Mouse (Mus musculus): ENCODE results near the gene Pkig.
"Not testable (repeated sequence)": the region's sequence is repeated elsewhere in the genome, so short reads cannot be mapped to it uniquely, and the experiment has no call there.

Pkig gene

DNA sequence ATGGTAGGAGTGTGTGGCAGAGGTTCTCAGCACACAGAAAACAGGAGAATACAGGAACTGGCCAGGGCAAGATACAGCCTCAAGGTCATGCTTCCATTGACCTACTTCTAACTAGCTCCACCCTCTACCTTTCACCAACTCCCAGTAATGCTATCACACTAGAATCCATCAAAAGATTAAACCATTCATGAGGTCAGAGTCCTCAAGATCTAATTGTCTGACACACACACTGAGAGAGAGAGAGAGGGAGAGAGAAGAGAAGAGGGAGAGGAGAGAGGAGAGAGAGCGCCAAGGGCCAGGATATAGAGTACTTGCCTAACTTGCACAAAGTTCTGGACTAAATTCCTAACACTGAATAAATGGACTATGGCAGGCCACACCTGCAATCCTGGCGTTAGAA lies 24.2 kb downstream of the Pkig start:
- no peak for DNase-seq (ENCODE audit: low read depth, low spot score)

GRCm38 (mm10) chr2:163685287-163685686 lies 27.1 kb downstream of the Pkig start:
- no peak for DNase-seq (ENCODE audit: low read depth, low spot score)

DNA sequence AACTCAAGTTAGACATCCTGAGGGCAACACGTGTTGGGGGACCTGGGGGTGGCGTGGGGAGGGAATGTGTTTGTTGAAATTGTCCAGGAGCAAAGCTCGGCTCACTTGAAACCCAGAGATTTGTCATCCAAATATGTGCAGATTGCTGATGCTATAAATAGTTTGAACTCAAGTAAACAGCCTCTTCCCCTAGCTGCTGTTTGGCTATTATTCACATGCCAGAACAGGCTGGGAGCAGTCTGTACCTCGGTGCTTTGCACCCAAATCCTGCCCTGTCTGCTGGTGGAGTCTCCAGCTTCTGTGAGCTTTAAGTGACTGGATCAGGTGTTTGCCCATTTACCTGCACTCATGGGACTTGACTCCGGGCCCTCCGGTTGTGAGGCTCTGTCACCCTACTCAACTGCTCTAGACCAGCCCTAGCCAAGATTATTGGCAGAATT lies 27.6 kb downstream of the Pkig start:
- no peak for DNase-seq (ENCODE audit: low read depth, low spot score)

DNA sequence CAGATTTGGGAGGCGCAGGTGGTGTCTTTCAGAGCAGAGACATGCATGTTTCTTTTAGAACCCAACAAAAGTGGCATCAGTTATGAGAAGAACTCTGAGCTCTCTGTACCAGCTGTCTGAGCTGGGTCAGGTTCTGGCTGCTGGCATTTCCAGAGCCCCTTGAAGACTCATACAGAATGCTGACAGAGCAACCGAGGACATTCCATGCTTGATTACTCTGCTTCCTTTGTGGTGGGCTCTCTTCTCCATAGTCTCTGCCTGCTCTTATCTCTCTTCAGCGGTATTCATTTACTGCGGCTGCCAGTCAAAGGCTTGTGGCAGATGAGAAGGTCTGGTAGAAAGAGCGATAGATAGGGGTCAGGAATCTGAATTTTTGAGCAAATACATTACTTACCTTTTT lies 28.0 kb downstream of the Pkig start:
- DNase-seq (ENCODE audit: low read depth, low spot score) = no peak

DNA sequence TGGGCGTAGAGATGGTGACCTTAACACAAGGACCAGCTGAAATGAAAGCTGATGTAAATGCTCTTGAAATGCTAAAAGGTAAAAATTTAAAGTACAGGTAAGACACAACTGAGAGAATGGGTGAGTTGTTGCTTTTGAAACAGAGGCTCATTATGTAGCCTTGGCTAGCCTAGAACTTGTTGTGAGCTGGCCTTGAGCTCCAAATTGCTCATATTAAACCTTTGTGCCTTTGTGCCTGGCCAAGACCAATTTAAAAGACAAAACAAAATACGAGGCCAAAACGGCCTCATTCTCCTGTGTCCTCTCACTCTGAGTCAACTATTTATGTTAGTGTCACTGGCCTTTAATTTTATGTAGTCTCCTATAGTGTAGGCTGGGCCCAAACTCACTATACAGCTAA lies 28.7 kb downstream of the Pkig start:
- no peak for DNase-seq (ENCODE audit: low read depth, low spot score)

DNA sequence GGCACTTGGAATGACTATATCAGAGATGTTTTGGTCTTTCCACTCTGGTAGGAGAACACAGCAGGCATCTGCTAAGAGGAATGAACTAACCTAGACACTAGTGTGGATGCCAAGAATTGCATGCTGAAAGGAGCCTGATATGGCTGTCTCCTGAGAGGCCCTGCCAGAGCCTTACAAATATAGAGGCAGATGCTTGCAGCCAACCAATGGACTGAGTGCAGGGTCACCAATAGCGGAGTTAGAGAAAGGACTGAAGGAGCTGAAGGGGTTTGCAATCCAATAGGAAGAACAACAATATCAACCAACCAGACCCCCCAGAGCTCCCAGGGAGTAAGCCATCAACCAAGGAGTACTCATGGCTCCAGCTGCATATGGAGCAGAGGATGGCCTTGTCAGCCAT lies 30.2 kb downstream of the Pkig start:
- DNase-seq (ENCODE audit: low read depth, low spot score) = not testable (repeated sequence)

GRCm38 (mm10) chr2:163689771-163690170 lies 31.6 kb downstream of the Pkig start:
- DNase-seq (ENCODE audit: low read depth, low spot score) = no peak

DNA sequence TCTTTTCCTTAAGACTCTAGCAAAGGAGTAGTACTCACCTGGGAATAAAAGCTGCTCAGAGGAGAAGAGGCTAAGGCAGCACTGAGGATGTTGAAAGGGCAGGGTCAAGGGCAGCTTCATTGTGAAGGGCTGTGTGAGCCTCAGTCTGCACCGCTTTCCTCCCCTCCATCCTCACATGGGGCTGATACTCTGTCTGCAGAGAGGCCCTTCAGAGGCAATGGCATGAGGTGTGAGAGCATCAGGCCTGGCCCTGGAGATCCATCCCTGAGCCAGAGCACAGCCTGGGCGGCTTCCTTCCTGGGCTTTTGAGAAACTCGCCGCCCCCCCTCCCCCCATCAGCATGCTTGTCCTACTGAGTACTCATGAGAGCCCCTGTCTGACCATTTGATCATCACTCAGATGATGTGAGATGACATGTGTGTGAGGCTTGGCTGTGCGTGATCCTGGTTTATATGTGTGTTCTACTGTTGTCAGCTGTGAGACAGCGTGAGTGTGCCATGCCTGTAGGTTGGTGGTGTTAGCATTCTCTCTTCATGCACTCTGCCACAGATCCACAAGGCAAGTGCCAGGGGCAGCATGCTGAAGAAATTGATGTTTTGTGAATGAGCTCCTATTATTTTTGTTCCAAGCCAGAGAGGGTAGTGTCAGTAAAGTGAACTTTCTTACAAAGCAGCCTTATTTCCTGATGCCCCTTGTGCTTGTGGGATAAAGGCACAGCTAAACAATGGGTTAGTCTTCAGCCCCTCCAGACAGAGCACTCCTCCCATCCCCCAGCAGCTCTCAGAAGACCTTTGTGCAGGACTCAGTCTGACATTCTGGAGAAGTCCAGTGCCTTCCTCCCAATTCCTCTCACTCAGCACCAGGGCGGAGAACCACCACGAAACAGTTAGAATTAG lies 32.5 kb downstream of the Pkig start:
- no peak for DNase-seq (ENCODE audit: low read depth, low spot score)

DNA sequence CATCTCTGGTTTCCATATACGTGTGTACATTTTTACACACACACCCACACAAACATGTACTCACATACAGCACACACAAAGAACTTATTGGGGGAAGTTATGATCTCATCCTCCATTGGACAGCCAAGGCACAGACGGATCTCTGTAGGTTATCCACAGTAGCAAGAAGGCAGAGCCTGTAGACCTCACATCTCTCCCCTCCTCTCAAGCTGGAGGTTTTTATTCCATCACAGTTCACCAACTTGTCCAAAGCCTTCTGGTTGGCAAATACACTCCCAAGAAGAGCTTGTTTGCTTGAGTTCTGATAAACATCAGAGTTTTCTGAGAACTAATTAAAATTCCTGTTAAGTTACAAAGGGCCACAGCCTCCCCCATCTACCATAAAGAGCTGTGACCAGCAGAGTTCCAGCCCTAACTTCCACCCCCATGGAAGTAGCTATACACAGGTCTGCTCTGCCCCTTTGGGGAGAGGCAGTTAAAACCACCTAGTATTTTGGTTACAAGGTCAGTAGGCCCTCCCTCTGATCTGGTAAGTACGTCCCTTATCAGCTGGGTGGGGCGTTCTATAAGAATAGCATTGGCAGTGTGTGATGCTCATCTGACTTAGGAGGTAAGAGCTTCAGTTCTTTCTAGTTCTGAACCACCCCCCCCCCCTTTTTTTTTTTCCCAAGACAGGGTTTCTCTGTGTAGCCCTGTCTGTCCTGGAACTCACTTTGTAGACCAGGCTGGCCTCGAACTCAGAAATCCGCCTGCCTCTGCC lies 33.8 kb downstream of the Pkig start:
- DNase-seq (ENCODE audit: low read depth, low spot score) = peak; percentile 15

GRCm38 (mm10) chr2:163692873-163693612 lies 34.9 kb downstream of the Pkig start:
- DNase-seq (ENCODE audit: low read depth, low spot score) = no peak

DNA sequence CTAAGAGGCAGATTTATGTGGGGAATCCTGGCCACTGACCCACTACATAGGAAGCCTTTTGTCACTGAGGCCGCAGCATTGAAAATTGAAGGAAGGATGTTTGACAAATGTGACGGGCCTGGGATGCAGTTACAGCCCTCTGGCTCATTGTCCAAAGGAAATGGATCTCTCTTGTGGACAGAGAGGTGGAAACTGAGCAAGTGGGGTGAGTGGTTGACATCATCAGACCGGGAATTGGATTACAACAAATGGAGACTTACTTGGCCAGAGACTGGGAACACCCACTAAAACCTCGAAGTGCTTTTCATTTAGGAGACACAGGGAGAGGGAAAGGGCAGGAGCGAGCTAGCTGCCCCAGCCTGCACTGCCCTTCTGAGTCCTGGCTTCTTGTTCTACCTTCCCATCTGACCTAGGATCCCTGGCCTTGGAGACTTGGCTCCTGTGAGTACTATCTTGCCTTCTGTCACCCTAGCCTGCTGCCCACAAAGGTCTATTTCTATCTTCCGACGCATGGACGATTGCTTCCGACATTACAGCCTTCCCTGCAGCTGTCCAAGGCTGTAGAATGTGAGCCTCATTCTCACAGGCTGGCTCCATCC lies 35.6 kb downstream of the Pkig start:
- no peak for DNase-seq (ENCODE audit: low read depth, low spot score)

DNA sequence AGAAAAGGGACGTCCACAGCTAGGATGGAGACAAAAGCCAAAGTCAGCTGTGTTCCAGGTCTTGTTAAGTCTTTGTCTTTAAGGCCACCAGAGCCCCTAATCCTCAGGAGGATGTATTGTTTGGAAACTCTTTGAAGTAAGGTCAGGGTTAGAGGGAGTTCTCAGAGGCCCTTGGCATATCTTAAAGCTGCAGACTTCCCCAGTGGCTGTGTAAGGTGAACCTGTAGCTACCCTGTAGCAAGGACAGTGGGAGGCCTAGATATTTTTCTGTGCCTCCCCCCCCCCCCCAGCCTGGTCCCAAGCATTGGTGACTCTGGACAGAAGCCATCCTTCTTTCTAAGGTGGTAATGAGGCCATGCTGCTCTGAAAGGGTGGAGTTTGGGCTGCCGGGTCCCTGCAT lies 38.6 kb downstream of the Pkig start:
- DNase-seq (ENCODE audit: low read depth, low spot score) = no peak

DNA sequence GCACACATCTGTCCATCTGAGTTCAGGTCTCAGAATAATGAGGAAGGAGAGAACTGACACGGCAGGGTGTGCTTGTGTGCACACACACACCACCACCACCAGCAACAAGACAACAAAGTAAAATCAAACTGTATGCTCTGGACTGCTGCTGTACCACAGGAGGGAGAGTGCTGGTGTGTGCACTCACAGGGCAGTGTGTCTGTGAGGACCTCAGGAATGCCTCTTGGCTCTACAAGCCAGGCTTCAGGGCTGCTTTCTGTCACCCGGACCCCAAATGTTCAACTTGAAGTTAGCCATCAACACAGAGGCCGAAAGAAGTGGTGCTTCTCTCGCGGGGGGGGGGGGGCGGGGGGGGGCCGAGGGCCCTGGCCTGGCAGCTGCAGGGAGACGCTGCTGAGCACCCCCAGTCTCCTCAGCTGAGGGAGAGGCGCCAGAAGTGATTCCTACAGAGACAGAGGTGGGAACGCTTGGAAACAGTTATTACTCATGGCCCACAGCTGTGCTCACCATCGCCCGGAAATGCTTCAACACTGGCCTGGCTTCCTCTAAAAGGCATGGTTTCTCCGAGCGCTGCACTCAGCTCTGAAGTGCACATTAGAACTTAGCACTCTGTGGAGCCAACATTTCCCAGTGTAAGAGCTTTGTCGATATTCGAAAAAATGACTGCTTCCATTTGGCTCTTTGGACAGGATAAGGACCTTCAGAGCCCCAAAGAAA lies 39.7 kb downstream of the Pkig start:
- no peak for DNase-seq (ENCODE audit: low read depth, low spot score)

DNA sequence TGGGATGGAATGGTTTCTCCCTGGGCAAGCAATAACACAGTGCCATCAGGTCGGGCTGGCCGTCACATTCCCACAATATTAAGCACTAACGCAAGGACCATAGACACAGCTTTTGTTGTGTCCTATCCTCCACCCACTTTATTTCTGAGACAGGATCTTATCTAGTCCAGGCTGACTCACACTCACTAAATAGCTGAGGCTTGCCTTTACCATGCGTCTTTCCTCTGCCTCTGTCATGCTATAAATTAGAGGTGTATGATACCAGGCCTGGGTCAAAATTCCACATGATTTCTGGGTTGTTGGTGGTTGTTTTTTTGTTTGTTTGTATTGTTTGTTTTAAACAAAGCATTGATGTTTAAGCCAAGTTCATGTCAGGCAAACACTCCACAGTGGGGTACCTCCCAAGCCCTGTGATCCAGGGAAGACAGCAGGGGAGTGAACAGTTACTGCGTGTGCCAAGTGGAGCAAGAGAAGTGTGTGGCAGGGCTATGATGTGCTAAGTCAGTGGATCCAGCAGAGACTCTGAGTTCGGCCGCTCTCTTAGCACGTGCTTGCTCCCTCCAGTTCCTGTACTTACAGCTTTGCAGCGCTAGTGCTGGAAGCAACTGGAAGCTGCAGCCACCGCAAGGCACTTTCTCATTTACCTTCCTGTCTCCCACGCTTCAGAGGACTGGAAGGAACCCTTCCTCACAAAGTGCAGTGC lies 41.0 kb downstream of the Pkig start:
- no peak for DNase-seq (ENCODE audit: low read depth, low spot score)

GRCm38 (mm10) chr2:163702431-163702830 lies 44.2 kb downstream of the Pkig start:
- DNase-seq (ENCODE audit: low read depth, low spot score) = no peak

- DNase-seq (ENCODE audit: low read depth, low spot score) = no peak
Observed at GRCm38 (mm10) chr2:163702921-163703320, 44.7 kb downstream of the Pkig start.

- no peak for DNase-seq (ENCODE audit: low read depth, low spot score)
Observed at GRCm38 (mm10) chr2:163703599-163704260, 45.5 kb downstream of the Pkig start.

GRCm38 (mm10) chr2:163708321-163708720 lies 50.1 kb downstream of the Pkig start:
- no peak for DNase-seq (ENCODE audit: low read depth, low spot score)

DNA sequence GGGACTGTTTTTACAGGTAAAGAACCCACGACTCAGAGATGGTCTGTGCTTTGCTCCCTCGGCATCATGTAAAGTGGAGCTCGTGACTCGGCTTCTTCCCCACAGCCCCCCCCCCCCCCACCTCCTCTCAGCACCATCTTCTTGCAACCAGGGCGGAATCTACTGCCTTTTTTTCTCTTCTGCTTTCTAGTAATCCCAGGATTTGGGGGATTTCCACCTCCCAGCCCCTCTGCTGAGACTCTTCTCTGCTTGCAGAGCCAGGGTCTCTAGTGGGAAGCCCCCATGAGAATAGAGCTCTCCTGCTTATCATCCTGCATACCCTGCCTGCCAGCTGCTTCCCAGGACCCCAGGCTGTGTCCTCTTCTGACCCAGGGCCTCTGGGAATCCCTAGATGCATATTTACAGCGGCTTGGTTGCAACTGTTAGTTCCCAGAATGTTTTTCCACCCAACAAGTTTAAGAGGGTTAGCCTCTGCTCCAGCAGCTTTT lies 50.6 kb downstream of the Pkig start:
- no peak for DNase-seq (ENCODE audit: low read depth, low spot score)

GRCm38 (mm10) chr2:163710000-163710399 lies 51.8 kb downstream of the Pkig start:
- no peak for DNase-seq (ENCODE audit: low read depth, low spot score)

Measured in c-Kit-negative CD71-positive TER-119-positive erythroid progenitor cells, embryonic 14.5 days (primary cell).